Mouse (Mus musculus): Measurements from ENCODE around the gene Cspg5.

The Cspg5 gene

DNA sequence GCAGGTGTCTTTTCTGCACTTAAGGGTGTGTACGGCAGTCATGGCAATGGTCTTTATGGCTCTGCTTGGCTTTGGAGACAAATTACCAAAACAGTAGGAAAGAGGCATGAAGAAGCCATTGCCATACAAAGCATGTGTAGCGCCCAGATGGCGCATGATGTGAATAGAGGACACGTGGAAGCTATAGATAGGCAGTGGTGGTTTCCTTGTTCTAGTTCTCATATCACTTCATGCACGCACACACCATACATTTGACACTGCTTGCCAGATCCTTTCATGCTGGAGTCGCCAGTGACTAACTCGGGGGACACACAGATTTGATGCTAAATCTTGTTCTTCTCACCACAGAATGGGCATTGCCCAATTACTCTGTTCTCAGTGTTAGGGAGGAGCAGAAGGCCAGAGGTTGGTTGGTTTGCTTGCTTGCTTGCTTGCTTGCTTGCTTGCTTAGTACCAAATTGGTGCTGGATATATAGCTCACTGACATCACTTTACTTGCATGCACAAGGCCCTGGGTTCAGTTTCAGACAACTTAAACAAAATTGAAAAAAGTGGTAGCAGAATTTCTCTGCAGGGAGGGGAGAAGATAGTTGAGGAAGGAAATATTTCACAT lies at the start of gene Cspg5:
Cspg5 (plus strand) TSS at position 563 of the 613 bp plus-strand sequence.
- DNase-seq (ENCODE audit: low spot score in 2 of 2) = no peak

DNA sequence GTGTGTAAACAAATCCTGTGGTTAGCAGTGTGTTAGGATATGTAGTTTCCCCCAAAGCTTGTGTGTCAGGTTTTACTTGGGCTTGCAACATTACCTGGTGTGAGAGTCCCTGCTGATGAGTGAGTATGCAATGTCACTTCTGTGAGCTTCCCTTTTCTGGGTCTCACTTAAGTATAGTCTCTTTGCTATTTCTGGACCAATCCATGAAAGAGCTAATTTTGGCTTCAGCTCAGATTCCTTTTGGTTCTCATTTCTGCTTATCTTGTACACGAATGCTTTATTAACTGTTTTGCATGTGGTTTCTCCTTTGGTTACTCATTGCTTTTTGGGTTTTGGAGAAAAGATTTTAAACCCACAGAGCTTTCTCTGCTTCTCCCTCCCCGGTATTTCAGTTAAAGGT lies 43.7 kb upstream of the Cspg5 start:
- no peak for DNase-seq (ENCODE audit: low spot score in 2 of 2)

DNA sequence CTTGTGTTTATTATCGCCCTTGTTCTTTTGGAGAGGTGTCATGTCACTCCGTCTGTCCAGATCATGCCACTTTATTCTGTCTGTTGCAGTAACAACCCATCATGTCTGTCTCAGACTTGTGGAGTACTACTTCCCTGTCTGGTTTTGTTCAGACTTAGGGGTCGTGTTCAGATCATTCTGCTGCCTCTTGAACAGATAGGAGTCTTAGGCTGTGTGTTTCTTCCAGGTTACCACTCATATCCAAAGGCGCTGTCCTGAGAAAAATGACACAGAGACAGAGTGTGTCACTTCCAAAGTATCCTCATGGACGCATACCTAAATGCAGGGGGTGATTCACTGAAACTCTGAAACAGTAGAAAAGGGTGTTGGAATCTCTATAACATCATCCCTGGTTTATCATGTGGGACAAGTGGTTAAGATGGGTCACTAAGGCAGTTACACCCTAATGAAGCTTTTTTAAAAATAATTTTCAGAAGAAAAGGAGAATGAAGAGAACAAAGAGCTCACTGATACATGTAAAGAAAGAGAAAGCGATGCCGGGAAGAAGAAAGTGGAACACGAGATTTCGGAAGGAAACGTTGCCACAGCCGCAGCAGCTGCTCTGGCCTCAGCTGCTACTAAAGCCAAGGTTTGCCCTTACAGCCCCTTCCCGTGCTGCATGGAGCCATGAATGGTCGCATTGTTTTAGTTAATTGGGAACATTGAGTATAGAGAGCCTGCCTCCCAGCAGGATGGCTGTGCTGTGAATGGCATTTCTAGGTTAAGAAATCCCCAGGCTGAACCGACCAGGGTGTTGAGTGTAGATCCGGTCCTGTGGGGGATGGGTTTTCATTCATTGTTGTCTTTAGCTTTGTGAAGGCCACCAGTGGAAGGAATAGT lies 37.8 kb upstream of the Cspg5 start:
- no peak for DNase-seq (ENCODE audit: low spot score in 2 of 2)

DNA sequence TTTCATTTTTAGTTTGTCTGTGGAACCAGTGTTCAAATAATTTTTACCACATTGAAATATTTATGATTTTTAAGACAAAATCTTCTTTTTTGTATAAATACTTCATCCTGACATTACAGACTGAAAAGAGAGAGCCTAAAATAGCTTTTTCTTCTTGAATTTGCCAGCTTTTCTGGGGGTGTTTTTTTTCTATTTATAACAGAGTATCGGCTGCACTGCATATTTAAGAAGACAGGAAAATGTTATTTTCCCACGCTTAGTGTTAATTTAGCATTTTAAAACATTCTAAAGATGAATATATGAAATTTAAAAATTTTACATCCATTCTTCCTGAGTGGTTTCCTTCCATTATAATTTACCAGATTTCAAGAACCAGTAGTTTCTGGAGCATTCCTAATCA lies 37.1 kb upstream of the Cspg5 start:
- DNase-seq (ENCODE audit: low spot score in 2 of 2) = no peak

DNA sequence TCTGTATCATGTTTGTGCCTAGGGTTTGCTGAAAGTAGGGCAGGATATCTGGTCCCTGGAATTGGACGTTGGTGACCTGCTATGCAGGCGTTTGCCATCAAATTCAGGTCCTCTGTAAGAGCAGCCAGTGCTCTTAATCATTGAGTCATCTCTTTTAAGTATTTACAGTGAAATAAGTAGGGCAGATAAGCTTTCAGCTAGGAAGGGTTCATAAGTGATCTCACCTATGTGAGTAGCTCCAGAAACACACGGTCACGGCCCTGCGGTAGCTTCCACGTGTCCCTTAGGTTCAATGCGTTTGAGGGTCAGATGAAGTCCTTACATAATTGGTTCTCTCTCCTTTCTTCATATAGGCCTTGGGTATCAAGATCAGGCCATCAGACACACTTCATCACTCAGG lies 35.3 kb upstream of the Cspg5 start:
- no peak for DNase-seq (ENCODE audit: low spot score in 2 of 2)

DNA sequence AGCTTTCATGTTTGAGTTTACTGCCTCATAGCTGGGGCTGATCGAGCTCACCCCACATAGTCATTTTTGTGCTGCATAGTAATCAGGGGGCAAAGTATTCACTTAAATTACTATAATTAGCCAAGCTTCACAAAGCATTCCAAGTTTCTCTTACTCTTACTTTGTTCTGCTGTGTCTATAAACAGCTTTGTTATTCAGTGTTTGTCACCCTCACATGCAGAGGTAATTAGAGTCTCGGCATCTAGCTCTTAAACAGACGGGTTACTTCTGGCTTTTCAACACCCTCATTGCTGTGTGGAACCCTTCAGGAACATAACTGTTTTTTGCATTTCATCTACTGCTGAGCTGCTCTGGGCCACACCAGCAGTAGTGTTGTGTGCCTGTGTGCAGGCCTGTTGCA lies 34.6 kb upstream of the Cspg5 start:
- no peak for DNase-seq (ENCODE audit: low spot score in 2 of 2)

DNA sequence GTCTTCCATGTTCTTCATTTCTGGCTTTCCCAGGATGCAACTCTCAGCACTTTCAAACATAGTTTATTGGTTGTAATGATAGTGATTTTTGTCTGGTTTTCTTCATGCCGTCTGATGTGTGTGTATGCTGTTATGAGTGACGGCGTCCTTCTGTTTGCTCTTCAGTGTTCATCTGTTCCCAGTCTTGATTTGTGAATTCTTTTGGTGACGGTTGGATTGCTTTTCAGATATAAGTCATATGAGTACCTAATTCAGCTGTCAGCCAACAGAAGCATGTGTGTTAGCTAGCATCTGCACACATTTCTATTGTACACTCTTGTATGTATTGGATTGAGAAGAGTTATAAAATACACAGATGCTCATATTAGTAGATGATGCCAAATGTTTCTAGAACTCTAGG lies 19.3 kb upstream of the Cspg5 start:
- no peak for DNase-seq (ENCODE audit: low spot score in 2 of 2)

DNA sequence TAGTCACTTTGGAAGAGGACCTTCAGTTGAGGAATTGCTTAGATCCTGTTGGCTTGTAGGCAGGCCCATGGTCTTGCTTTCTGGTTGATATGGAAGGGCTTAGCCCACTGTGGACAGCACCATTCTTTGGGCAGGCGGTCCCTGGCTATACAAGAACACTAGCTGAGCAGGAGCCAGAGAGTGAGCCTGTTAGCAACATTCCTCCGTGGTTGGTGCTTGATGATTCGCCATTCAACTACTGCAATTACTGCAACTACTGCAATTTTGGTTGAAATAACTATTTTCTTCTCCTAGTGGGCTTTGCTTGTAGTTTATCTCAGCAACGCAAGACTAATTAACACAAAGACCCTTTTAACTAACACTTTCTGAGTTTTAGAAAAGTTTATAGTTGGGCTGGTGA lies 17.4 kb upstream of the Cspg5 start:
- DNase-seq (ENCODE audit: low spot score in 2 of 2) = no peak

DNA sequence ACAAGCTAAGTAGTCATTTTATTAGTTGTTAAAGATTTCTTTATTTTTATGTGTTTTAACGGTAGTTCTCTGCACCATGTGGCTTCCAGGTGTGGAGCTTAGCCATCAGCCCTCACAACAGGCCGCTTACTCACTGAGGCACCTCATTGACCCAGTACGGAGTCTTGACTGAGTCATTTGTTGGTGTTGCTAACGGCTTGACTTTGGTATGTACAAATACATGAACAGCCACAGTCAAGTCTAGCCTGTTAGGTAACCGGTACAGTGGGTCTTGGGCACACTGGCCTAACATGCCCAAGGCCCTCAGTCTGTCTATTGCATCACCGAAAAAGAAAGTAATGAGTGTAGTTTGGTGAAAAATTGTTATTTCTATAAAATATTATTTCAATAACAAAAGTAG lies 14.9 kb upstream of the Cspg5 start:
- no peak for DNase-seq (ENCODE audit: low spot score in 2 of 2)

DNA sequence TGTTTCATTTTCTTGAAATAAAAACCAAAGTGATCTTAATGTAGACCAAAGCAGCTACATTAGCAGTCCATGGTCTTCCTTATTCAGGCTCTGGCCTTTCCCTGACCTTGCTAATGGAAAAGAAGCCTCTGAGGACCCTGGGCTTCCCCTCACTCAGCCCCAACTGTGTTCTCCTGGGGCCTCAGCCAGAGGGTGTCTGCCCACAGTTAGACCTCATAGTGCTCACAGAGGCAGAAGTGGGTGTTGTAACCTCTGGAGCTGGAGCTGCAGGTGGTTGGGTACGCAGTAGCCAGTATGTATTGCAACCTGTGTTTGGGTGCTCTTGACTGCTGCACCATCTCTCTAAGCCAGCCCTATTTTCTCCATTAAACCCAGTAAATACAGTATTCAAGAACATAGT lies 14.5 kb upstream of the Cspg5 start:
- DNase-seq (ENCODE audit: low spot score in 2 of 2) = no peak

DNA sequence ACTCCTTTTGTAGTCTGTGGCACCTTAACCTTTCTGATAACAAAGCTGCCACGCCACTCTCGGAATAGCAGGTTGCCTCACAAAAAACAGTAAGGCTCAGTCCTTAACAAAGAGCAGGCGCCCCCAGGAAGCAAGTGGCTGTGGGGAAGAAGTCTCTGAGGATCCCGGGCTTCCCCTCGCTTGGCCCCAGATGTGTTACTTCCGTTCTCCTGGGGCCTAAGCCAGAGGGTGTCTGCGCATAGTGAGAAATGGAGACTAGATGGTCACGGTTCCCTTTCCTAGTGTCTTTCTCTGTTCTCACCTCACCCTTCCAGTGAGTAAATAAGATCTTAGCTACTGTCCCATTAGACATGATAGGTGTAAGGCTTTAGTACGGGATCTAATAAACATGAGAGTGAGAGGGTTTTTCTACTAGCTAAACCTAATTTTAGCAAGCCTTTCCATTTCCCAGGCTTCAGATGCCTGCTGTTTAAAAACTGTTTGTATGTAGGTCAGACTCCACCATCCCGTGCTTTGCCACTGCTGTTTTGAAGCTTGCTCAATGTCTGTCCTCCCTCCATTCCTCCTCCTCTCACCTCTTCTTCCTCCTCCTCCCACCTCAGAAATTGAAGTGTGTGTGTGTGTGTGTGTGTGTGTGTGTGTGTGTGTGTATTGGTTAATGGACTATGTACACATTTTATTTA lies 13.9 kb upstream of the Cspg5 start:
- no peak for DNase-seq (ENCODE audit: low spot score in 2 of 2)

DNA sequence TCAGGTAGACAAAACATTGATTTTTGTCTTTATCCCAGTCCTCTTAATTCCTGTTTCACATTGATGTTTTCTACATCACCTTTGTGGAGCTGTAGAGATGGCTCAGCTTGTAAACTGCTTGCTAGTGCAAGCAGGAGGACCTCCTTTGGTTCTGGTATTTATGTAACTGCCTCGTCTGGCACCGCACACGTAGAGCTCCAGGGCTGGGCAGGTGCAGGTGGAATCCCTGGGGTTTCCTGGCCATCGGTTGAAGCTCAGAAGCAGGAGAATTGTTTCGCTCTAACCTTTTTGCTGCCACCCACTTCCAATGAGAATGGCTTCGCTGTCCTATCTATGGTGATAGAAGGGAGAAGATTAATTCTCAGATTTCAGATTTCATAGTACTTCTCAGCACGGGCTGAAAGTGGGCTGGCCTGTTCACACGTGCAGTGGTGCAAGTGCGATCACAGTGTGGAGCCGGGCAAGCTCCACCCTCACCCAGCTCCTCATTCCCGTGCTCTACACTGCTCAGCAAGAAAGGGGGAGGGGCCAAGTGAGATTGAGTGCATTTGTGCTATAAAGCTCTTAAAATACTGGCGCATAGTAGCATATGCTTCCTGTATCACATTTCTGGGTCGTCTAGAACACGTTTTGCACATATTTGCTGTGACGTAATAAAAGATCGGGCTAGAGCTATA lies 13.1 kb upstream of the Cspg5 start:
- DNase-seq (ENCODE audit: low spot score in 2 of 2) = no peak

DNA sequence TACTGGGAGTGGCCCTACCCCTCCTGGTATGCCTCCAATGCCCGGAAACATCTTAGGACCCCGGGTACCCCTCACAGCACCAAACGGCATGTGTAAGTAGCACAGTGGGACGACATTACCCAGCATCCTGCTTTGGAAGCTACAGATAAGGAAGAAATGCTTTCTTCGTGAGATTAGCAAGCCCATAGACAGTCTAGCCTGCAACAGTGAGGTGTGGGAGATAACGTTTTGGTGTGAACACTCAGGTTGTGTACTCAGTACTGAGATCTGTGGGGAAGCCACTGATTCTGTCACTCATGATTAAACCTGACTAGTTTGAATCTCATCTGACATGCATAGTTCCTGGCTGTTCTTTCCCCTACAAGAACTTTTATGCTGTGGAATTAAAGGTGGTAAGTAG lies 8.6 kb upstream of the Cspg5 start:
- no peak for DNase-seq (ENCODE audit: low spot score in 2 of 2)

DNA sequence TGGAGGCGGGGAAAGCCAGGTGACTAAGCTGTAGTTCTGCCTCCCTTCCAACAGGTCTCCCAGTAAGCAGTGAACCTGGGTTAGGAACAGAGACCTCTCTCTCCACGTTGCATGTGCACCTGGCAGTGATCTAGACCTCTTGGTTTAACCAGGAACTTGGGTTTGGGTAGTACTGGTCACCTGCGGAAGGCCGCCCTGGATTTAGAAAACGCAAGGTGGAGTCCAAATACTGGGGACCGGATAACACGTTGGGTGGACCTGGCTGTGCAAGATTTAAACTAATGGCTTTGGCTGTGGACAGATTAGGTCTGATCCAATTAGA lies 945 bp downstream of the Cspg5 start:
- no peak for DNase-seq (ENCODE audit: low spot score in 2 of 2)

DNA sequence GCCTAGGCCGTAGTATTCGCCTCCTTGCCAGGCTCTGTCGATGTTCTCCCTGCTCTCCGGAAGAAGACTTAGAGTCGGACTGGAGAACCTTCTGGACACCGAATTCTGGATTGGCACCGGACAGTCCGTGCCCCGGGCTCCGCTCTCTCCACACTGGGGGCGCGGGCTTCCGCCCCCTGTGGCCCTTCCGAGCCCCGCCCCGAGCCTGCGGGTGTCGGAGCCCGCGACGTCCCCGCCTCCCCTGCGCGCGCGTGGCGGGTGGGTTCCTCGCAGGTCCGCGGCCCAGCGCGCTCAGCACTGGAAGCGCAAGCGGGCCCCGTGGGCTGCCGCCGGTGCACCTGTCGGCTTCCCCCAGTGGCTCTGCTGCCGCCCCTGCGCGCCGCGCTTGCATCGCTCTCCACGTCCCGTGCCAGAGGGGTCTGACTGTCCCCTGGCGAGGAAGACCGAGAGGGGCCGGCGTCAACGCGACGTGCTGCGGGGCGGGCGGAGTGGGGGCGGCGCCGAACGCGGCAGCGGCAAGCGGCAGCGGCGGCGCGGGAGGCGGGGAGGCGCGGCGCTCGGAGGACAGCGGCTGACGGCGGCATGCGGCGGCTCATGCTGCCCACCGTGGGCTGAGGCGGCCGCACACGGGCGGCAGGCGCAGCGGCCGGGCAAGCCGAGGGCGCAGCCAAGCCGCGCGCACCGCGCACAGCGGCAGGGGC lies 1.5 kb downstream of the Cspg5 start:
- peak; percentile 5 to 22 for DNase-seq (ENCODE audit: low spot score in 2 of 2)

DNA sequence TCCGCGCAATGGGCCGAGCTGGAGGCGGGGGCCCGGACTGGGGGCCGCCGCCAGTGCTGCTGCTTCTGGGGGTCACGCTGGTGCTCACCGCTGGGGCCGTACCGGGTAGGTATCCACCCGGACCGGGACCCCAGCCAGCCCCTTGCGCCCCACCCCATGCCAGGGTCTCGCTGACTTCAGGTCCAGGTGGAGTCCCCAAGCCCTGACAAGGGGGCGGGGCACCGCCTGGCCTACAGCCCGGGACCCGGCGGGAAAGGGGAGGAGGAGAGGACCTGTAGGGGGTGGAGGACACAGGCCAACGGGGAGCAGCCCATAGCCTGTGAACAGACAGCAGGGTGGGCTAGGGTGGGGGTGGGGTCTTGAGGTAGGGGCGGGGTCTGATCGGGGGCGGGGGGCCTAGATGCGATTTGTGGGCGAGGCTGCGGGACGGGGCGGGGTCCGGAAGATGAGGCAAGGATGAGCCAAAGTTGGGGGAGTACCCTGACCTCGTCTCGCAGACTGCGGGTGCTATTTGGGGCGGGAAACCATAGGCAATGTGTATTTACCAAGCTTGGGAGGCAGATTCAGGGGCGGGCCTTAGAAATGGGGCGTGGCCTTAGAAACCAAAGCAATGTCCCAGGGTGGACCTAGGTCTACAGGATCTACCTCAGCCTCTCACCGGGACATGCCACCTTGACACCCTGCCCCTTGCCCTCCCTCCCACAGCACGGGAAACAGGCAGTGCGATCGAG lies 2.2 kb downstream of the Cspg5 start:
- DNase-seq (ENCODE audit: low spot score in 2 of 2) = peak in 1 of 2 experiments; percentile 19

DNA sequence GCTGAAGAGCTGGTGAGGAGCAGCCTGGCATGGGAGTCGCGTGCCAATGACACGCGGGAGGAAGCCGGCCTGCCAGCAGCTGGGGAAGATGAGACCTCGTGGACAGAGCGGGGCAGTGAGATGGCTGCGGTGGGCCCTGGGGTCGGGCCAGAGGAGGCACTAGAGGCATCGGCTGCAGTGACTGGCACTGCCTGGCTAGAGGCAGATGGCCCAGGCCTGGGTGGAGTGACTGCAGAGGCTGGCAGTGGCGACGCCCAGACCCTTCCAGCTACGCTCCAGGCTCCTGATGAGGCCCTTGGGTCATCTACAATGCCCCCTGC lies 2.7 kb downstream of the Cspg5 start:
- DNase-seq (ENCODE audit: low spot score in 2 of 2) = no peak

DNA sequence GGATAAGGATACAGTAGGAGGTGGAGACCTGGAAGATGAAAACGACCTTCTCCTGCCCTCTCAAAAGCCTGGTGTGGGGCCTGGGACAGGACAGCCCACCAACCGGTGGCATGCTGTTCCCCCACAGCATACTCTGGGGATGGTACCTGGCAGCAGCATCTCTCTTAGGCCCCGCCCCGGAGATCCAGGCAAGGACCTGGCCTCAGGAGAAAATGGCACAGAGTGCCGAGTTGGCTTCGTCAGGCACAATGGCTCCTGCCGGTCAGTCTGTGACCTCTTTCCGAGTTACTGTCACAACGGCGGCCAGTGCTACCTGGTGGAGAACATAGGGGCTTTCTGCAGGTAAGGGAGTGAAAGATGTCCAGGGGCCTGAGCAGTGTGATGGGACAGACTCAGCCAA lies 3.5 kb downstream of the Cspg5 start:
- DNase-seq (ENCODE audit: low spot score in 2 of 2) = no peak

DNA sequence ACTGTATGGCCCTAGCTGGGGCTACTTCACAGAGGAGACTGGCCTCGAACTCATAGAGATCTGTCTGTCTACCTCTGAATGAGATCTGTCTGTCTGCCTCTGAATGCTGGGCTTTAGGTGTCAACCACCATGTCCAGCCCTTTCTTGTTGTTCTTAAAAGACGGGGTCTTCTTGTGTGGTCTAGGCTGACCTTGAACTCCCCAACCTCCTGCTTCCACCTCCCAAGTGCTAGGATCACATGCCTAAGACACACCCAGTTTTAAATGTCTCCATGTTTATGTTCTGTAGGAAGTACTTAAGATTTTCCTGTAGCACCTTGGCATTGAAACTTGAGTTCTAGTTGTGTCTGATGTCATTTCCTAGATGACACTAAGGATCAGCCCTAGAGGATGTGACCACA lies 5.3 kb downstream of the Cspg5 start:
- no peak for DNase-seq (ENCODE audit: low spot score in 2 of 2)

DNA sequence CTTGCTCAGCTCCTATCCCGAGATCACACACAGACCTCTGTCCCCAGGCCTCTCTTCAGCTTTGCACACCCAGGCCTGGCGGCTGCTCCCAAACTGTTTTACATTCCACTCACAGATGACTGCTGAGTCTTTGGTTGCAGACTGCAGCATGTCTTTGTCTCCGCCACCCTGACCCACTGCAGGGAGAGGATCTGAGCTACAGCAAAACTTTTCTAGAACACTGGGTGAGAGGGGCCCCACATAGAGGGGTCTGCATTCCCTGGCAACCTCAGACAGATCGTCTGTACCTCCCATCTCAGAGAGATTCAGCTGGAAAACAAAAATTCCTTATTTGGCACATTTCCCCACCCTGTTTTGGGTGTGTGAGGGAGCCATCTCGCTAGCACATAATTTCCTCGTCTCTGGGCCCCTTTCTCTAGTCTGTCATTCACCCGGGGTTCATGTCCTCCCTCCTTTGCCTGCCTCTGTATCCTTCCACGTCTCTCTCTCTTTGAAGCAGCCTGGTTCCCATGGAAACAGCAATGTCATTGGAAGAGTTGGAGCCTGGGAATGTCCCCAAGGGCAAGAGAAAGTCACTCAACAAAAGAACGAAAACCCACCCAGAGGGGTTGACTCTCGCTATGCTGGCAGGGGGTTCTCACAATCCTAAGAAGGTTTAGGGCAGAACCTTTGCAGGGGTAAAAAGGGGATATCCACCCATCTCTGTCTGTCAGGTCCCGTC lies 6.4 kb downstream of the Cspg5 start:
- DNase-seq (ENCODE audit: low spot score in 2 of 2) = no peak

DNA sequence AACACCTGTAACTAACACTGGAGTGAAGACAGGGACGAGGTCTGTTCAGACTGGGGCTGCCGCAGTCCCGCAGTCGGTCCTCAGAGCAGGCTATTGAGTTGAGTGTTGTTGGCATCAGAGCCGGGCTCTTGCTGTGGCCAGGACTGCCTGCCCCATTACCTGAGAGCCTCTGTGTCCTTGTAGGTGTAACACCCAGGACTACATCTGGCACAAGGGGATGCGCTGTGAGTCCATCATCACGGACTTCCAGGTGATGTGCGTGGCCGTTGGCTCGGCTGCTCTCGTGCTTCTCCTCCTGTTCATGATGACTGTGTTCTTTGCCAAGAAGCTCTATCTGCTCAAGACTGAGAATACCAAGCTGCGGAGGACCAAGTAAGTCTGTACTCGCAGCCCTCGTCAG lies 7.2 kb downstream of the Cspg5 start:
- no peak for DNase-seq (ENCODE audit: low spot score in 2 of 2)

All from thymus, postnatal 10 days (tissue).